Mouse (Mus musculus) kidney, postnatal 0 days (tissue): Measurements from ENCODE around the gene AC134908.4. TPM values are rescaled to one million over a fixed set of nuclear protein-coding genes. Genes with fewer than 3 reads are reported as not detected.
A peak's percentile ranks its signal among the peaks of the same experiment; 100 is the strongest.

ENCODE experiments used
- ATAC-seq: fragments of 200-750 bp; cut with Nextera tagmentation; replicated peaks from 2 replicates; pipeline ENCODE4 v1.8.0; 2017; ENCODE audit warnings: low read depth, moderate number of reproducible peaks, moderate TSS enrichment, moderate library complexity; ENCODE audit not compliant: low FRiP score
- DNase-seq: peaks from one replicate; pipeline ENCODE4 v3.0.0-alpha.2; 2016; ENCODE audit warnings: low spot score
- H3K27ac ChIP-seq: fragments of 300-500 bp; sonication (generic); 2 replicates; pipeline ENCODE4 v1.5.1; 2014; ENCODE audit warnings: mild to moderate bottlenecking
- H3K27me3 ChIP-seq: fragments of 300-500 bp; sonication (generic); 2 replicates; pipeline ENCODE4 v1.6.1; 2014; ENCODE audit warnings: low read length, mixed read lengths; ENCODE audit not compliant: insufficient read depth
- H3K36me3 ChIP-seq: fragments of 300-500 bp; sonication (generic); 2 replicates; pipeline ENCODE4 v1.6.1; 2014; ENCODE audit warnings: low read length, mixed read lengths; ENCODE audit not compliant: insufficient read depth
- H3K4me1 ChIP-seq: fragments of 300-500 bp; sonication (generic); replicated peaks from 2 replicates; pipeline ENCODE4 v1.6.1; 2014; ENCODE audit warnings: antibody characterized with exemption, low read length, mixed read lengths; ENCODE audit not compliant: insufficient read depth
- H3K4me2 ChIP-seq: fragments of 300-500 bp; sonication (generic); 2 replicates; pipeline ENCODE4 v1.6.1; 2014; ENCODE audit warnings: mild to moderate bottlenecking, low read length, moderate library complexity, mixed read lengths
- H3K4me3 ChIP-seq: fragments of 300-500 bp; sonication (generic); replicated peaks from 2 replicates; pipeline ENCODE4 v1.5.1; 2014; ENCODE audit warnings: low read depth, low read length
- H3K9ac ChIP-seq: fragments of 300-500 bp; sonication (generic); 2 replicates; pipeline ENCODE4 v1.6.1; 2014; ENCODE audit warnings: low read depth, low read length
- H3K9me3 ChIP-seq: fragments of 300-500 bp; sonication (generic); replicated peaks from 2 replicates; pipeline ENCODE4 v1.6.1; 2016; ENCODE audit warnings: low read length, inconsistent platforms, mixed read lengths
- CTCF ChIP-seq: IDR thresholded peaks from 2 replicates; pipeline ENCODE4 v1.5.1; 2016; ENCODE audit warnings: antibody characterized with exemption, low read depth, mild to moderate bottlenecking, moderate library complexity
- WGBS: fragments of 180-500 bp; shearing (Covaris S2); extraction: QIAGEN DNeasy Blood & Tissue Kit; methylation state at CpG from one replicate; pipeline ENCODE4 v1.1.7; 2014; 5-methylcytosine and 5-hydroxymethylcytosine counted together
- polyA plus RNA-seq: library from polyadenylated mRNA; unstranded; fragments of >200 nt; fragmentation: Nextera tagmentation; extraction: Ambion mirVana; gene quantifications from 2 replicates; pipeline ENCODE4 v1.2.1, GENCODE M21; 2015

AC134908.4 gene
- polyA plus RNA-seq, 1 experiment from 2014 or later = 0.82 TPM

DNA sequence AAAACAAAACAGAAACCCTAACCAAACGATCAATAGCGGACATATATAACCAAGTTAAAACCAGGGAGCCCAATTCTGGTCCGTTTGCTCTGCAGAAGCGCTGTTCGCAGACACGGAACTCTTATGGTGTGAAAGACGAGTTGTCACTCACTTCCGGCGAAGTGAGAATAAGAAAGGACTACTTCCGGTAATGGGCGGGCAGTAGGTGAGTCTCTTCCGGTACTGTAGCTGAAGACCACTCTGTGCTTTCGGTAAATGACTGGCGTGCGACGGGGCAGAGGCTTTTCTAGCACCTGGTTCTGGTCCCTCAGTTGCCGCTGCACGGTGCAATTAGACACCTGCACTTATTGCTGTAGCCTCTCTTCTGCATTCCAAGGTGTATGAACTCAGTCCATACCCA is 28.0 kb upstream of the AC134908.4 start, which contains the start of gene Wdr24:
Wdr24 (plus strand) TSS at position 176 of the 400 bp plus-strand sequence.
- H3K4me1 ChIP-seq = peaks cover 16% of the 10 kb centered on the region
- under 1% methylated on average over 18 of the region's 18 CpGs for WGBS
- peaks cover 15% of the 10 kb centered on the region for H3K27me3 ChIP-seq
- H3K9ac ChIP-seq = peak within 1 kb of the TSS; percentile 58
- DNase-seq = peak; percentile 94
- ATAC-seq = peak; percentile 31; the same call in 1 of the 2 replicates
- H3K4me2 ChIP-seq = peak within 1 kb of the TSS; percentile 77
- no peaks in the 10 kb centered on the region for H3K9me3 ChIP-seq
- no peak; the same call in 1 of the 2 replicates for TF ChIP-seq CTCF
- no peak within 1 kb of the TSS; the same call in 1 of the 2 replicates for H3K27ac ChIP-seq
- H3K36me3 ChIP-seq = peaks cover 19% of the 10 kb centered on the region; the same call in 1 of the 2 replicates
- H3K4me3 ChIP-seq = peak within 1 kb of the TSS; percentile 51

DNA sequence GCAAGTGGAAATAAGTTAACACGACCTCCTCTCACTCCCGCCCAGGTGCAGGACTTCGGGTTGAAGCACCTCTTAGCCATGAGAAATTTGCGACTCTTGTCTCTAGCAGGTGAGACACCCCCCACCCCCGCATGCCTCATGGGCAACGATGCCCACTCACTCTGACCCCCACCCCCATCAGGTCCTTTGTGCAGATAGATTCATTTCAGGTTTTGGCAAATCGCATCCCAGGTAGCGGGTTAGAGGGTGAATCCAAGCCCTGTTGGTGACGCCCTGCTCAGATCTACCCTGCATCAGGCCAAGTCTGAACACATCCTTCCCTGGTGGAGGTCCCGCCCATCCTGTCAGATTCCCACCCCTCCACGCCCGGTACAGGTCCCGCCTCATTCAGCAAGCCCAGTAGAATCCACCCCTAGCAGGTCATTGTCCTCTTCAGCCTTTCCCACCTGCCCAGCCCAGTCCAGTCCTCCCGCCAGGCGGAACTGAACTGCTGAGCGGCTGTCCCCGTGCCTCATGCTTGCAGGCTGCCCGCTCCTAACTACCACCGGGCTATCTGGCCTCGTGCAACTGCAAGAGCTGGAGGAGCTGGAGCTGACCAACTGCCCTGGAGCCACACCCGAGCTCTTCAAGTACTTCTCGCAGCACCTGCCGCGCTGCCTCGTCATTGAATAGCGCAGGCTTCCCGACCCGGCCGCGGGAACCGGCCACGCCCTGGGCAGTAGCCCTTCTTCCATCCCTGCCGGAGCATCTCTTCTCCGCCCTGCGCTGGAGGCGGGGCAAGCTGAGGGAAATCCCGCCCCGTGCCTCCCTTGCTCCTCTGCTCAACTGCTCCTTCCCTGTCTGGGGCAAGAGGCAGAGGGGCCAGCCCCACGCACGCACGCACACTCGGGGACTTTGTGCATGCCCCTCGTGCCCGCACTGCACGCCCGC is 23.7 kb upstream of the AC134908.4 start:
- H3K27me3 ChIP-seq = peaks cover 15% of the 10 kb centered on the region
- TF ChIP-seq CTCF = no peak
- 8% methylated on average over 46 of the region's 46 CpGs for WGBS
- no peak overlapping the region for H3K9ac ChIP-seq
- no peak overlapping the region; the same call in 1 of the 2 replicates for H3K4me3 ChIP-seq
- no peaks in the 10 kb centered on the region for H3K36me3 ChIP-seq
- H3K4me2 ChIP-seq = peak overlapping the region; percentile 30
- H3K9me3 ChIP-seq = no peaks in the 10 kb centered on the region
- ATAC-seq = peak; percentile 30; the same call in 1 of the 2 replicates
- DNase-seq = no peak
- H3K4me1 ChIP-seq = peaks cover 4% of the 10 kb centered on the region
- no peak overlapping the region for H3K27ac ChIP-seq

DNA sequence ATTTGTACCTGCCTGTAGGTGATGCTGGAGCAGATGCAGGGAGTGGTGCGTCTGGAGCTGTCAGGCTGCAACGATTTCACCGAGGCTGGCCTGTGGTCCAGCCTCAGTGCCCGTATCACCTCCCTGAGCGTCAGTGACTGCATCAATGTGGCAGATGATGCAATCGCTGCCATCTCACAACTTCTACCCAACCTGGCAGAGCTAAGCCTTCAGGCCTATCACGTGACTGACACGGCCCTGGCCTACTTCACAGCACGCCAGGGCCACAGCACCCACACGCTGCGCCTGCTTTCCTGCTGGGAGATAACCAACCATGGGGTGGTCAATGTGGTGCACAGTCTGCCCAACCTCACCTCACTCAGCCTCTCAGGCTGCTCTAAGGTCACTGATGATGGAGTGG is 22.2 kb upstream of the AC134908.4 start:
- H3K4me3 ChIP-seq = no peak overlapping the region
- no peak for TF ChIP-seq CTCF
- ATAC-seq (no peak), DNase-seq (no peak)
- no peaks in the 10 kb centered on the region; the same call in 1 of the 2 replicates for H3K4me1 ChIP-seq
- no peak overlapping the region for H3K9ac ChIP-seq
- no peak overlapping the region for H3K27ac ChIP-seq
- peaks cover 15% of the 10 kb centered on the region for H3K27me3 ChIP-seq
- 87% methylated on average over 11 of the region's 11 CpGs for WGBS
- H3K36me3 ChIP-seq = no peaks in the 10 kb centered on the region
- H3K9me3 ChIP-seq = no peaks in the 10 kb centered on the region
- H3K4me2 ChIP-seq = no peak overlapping the region

DNA sequence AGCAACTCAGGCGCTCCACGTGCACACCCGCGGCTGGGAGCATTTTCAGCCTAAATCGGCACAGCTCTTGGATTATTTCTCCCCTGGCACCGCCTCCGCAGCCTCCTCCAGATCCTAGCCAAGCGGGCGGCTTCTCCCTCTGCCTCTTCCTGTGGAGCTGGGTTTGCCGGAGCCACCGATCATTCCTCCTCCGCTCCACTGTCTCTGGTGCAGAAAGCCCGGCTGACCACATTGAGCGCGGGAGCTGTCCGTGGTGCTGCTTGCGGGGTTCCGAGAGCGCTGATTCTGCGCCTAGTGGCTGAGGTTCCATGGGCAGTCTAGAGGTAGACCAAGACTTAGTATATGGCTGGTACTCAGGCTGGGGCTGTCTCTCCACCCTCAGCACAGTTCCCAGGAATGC is 18.0 kb upstream of the AC134908.4 start:
- DNase-seq (peak; percentile 96), ATAC-seq (peak; percentile 50; the same call in 1 of the 2 replicates)
- TF ChIP-seq CTCF = peak; percentile 70
- Histone ChIP-seq H3K4me1 (no peaks in the 10 kb centered on the region; the same call in 1 of the 2 replicates), H3K4me2 (no peak overlapping the region), H3K36me3 (no peaks in the 10 kb centered on the region), H3K27me3 (peaks cover 11% of the 10 kb centered on the region; the same call in 1 of the 2 replicates), H3K4me3 (no peak overlapping the region), H3K9ac (no peak overlapping the region), H3K27ac (no peak overlapping the region), H3K9me3 (no peaks in the 10 kb centered on the region)
- 0% methylated on average over 20 of the region's 20 CpGs for WGBS

DNA sequence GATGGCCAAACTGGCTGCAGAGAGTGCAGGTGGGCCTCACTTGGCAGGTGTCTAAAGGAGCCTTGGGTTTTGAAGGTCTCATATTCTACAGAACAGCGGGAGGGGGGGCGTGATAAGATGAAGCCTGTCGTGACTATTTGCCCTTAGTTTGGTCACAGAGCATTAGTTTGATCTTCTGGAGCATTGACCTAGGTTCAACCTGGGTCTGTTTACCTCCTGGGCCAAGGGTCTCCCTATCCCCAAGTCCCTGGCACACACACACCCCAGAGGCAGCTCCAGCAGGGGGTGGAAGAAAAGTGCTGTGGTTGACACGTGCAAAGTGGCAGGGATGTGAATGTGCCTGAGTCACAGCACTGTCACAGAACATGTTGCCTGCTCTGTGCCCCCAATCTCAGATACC is 15.4 kb upstream of the AC134908.4 start:
- TF ChIP-seq CTCF = no peak
- Histone ChIP-seq H3K27ac (no peak overlapping the region), H3K36me3 (no peaks in the 10 kb centered on the region), H3K9ac (no peak overlapping the region), H3K4me3 (no peak overlapping the region), H3K27me3 (peaks cover 11% of the 10 kb centered on the region; the same call in 1 of the 2 replicates), H3K4me2 (no peak overlapping the region), H3K4me1 (no peaks in the 10 kb centered on the region; the same call in 1 of the 2 replicates), H3K9me3 (no peaks in the 10 kb centered on the region)
- ATAC-seq = no peak
- WGBS = 72% methylated on average over 4 of the region's 4 CpGs
- DNase-seq = no peak

DNA sequence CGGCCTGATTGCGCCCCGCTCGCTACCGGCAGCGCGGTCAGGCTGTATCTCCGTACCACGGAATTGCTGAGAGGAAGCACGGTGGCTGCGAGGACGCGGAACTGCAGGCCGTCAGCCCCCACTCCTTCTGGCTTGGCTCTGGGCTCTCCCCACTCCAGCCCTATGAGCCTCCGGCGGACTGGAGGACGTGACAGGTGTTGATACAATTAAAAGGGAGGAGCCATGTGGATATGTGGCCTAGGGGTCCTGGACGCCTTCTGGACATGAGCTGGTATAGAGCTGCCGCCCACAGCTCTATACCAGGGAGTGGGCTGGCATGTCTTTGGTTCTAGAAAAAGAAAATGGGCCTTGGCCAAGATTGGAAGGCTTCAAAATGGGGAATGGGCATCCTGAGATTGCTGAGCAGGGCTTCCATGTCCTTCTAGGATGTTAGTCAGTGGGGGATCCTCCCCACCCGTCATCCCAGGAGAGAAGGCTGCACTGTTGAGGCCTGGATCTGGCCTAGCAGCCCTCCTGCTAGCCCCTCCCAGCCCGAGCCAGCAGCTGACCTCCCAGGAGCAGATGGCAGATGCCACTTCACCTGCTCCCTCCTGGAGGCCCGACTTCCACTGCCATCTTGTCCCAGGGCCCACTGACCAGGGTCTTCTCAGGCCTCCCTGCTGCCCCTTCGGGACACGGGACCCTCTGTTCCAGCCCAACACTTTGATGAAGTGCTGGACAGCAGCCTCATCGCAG is 14.3 kb upstream of the AC134908.4 start:
- no peak for TF ChIP-seq CTCF
- Histone ChIP-seq H3K9me3 (no peaks in the 10 kb centered on the region), H3K27ac (no peak overlapping the region), H3K4me3 (peak overlapping the region; percentile 60), H3K9ac (peak overlapping the region; percentile 51), H3K36me3 (no peaks in the 10 kb centered on the region), H3K4me1 (no peaks in the 10 kb centered on the region; the same call in 1 of the 2 replicates), H3K4me2 (peak overlapping the region; percentile 94), H3K27me3 (peaks cover 11% of the 10 kb centered on the region; the same call in 1 of the 2 replicates)
- 9% methylated on average over 25 of the region's 25 CpGs for WGBS
- ATAC-seq = no peak
- DNase-seq = no peak
